Mouse (Mus musculus): ENCODE measurements around the gene Ltbr.

The Ltbr gene

DNA sequence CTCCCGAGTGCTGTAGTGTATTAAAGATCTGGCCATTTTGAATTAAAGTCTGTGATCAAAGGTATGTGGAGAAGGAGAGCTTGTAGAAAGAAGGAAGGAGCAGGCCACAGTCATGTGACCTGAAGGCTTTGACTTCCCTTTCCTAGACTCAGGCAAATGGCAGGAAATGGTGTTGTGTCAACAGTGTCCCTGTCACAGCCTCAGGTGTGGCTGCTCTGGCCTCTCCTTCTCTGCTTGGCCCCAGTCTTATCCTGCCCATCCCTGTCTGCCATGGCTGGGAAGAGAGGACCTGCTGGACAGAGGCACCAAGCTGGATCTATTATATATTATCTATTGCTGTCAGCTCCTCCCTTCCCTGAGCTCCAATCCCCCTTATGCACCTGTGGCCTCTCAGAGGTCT is 31.9 kb upstream of the Ltbr start:
- no peak for DNase-seq (ENCODE audit: low read depth, low spot score)

GRCm38 (mm10) chr6:125344866-125345265 is 31.2 kb upstream of the Ltbr start:
- no peak for DNase-seq (ENCODE audit: low read depth, low spot score)

- DNase-seq (ENCODE audit: low read depth, low spot score), result no peak
Measured at GRCm38 (mm10) chr6:125344084-125344483, 30.4 kb upstream of the Ltbr start.

- DNase-seq (ENCODE audit: low read depth, low spot score), result no peak
Measured at GRCm38 (mm10) chr6:125342198-125342597, 28.5 kb upstream of the Ltbr start.

GRCm38 (mm10) chr6:125340244-125340643 is 26.6 kb upstream of the Ltbr start:
- DNase-seq (ENCODE audit: low read depth, low spot score), result no peak

DNA sequence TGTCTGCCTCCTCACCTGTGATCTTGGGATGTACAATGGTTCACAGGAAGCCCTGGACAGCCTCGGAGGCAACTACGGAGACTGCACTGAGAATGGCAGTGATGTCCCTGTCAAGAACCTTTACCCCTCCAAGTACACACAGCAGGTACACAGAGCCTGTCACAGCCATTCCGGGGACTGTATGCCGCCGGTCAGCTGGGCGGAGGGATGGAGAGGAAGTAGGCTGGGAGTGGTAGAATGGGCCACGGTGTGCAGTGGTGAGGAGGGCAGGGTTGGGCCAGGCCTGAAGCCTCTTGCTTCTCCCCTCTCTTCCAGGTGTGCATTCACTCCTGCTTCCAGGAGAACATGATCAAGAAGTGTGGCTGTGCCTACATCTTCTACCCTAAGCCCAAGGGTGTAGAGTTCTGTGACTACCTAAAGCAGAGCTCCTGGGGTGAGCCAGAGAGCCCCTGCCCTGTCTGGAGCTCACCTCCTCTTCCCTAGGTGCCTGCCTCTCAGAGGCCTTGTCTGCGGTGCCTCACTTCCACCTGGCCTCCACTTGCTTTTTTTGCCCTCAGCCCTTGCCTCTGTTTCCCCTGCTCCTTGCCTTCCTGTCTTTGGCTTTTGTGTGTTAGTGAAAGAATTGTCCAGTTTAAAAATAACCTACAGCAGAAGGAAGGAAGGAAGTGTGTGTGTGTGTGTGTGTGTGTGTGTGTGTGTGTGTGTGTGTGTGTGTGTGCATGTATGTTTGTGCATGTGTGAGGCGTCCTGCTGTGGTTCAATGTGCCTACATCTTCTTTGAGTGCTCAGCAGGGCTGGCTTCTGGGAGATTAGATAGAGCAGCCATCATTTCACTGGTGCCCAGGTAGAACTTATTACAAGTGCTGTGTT is 25.3 kb upstream of the Ltbr start:
- no peak for DNase-seq (ENCODE audit: low read depth, low spot score)

DNA sequence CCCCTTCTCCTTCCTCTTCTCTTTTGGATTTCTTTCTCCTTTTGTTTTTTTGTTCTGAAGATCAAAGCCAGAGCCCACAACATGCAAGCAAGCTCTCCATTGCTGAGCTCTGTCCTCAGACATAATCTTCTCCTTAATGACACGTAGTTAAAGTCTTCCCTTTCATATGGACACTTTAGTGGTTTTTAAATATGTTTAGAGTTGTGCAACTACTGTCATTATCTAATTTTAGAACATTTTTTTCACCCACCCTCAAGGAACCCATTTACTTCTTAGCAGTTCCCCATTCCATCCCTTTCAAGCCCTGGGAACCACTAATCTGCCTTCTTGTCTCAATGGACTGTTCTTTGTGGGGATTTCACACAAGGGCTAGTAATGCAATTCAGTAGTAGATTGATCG is 20.7 kb upstream of the Ltbr start:
- no peak for DNase-seq (ENCODE audit: low read depth, low spot score)

DNA sequence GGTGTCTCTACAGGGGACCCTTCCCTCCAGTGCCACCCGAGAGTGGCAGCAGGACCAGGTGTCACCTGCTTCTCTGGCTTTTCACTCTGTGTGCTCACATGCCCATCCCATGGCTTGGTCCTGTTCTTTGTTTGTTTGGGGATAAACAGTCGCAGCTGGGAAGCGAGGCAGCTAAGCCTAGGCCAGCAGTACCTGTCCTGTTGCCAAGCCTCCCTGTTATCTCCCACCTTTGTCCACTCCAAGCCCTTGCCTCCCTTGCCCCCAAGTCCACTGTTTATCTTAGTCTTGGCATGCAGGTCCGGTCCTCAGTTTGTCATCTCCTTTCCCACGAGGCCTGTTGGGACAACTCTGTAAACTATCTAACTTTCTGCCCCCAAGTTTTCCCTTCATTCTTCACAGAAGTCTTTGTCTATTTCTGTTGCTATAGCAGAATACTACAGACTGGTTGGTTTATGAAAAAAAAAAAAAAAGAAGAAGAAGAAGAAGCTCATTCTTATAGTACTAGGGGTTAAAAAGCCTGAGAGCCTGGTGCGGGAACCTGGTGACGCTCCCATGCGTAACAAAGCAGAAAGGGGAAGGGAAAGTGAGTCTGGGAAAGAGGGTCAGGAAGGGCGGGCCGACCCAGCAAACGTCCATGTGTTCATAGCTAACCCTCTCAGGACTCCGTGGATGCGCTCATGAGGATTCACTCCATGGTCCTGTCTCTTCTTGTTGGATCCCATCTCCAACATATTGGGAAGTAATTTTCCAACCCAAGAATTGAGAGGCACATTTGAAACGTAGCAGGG is 19.6 kb upstream of the Ltbr start:
- DNase-seq (ENCODE audit: low read depth, low spot score), result no peak

GRCm38 (mm10) chr6:125330626-125331326 is 17.1 kb upstream of the Ltbr start:
- DNase-seq (ENCODE audit: low read depth, low spot score), result no peak

GRCm38 (mm10) chr6:125328243-125328642 is 14.6 kb upstream of the Ltbr start:
- DNase-seq (ENCODE audit: low read depth, low spot score), result no peak

- no peak for DNase-seq (ENCODE audit: low read depth, low spot score)
Measured at GRCm38 (mm10) chr6:125325337-125325736, 11.7 kb upstream of the Ltbr start.

- DNase-seq (ENCODE audit: low read depth, low spot score), result no peak
Measured at GRCm38 (mm10) chr6:125323547-125323946, 9.9 kb upstream of the Ltbr start.

DNA sequence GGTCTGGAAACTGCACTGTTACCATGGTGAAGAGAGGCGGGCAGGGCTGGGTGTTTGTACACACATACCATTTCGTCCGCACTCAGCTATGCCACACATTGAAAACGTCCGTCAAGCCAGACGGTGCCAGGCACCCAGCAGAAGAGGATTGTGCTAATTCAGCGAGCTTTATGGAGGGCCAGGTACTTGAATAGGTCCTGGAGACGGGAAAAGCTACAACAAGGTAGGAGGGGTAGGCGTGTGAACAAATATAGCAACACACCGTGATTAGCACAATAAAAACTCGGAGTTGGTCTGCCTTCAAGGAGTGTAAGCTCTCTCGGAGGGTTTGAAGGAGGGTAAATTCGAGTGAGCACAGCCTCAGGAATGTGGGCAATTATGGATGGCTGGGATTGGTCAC is 9.1 kb upstream of the Ltbr start:
- DNase-seq (ENCODE audit: low read depth, low spot score), result no peak

- DNase-seq (ENCODE audit: low read depth, low spot score), result no peak
Measured at GRCm38 (mm10) chr6:125321114-125321855, 7.6 kb upstream of the Ltbr start.

DNA sequence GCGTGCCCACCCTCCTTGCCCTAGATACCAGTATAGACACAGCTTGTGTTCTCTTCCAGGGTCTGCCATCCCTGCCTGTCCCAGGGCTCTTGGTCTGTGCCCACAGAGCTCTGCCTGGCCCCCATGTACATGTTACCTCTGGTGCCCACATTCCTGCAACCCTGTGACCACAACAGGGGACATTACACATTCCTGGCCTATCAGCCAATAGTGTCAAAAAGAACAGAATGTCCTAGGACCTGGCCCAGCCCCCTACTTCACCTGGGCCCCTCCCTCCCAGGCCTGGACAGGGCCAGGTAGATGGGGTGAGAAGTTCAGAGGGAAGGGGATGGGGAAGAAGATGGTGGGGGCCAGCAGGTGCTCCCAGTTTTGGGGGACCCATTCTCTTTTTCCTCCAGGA is 6.6 kb upstream of the Ltbr start, which contains the start of gene Scnn1a:
TSS of gene Scnn1a (plus strand) at position 337 of the 400 bp plus-strand sequence.
- no peak for DNase-seq (ENCODE audit: low read depth, low spot score)

DNA sequence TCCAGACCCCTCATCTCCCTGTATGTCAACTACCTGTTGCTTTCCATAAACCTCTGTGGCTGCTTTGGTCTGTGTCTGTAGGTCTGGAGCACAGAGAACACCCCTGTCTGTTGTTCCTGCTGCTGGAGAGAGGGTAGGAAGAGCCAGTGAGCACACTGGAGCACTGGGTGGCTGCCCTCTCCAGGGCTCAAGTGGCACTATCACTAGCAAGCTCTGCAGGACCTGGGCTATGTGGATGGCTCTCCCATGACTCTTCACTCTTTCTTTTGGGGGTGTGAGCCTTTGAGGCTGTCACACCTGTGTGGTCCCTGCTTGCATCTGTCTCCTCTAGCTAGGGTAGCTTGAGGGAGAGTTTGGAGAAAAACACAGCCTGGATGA is 6.2 kb upstream of the Ltbr start:
- DNase-seq (ENCODE audit: low read depth, low spot score), result no peak

DNA sequence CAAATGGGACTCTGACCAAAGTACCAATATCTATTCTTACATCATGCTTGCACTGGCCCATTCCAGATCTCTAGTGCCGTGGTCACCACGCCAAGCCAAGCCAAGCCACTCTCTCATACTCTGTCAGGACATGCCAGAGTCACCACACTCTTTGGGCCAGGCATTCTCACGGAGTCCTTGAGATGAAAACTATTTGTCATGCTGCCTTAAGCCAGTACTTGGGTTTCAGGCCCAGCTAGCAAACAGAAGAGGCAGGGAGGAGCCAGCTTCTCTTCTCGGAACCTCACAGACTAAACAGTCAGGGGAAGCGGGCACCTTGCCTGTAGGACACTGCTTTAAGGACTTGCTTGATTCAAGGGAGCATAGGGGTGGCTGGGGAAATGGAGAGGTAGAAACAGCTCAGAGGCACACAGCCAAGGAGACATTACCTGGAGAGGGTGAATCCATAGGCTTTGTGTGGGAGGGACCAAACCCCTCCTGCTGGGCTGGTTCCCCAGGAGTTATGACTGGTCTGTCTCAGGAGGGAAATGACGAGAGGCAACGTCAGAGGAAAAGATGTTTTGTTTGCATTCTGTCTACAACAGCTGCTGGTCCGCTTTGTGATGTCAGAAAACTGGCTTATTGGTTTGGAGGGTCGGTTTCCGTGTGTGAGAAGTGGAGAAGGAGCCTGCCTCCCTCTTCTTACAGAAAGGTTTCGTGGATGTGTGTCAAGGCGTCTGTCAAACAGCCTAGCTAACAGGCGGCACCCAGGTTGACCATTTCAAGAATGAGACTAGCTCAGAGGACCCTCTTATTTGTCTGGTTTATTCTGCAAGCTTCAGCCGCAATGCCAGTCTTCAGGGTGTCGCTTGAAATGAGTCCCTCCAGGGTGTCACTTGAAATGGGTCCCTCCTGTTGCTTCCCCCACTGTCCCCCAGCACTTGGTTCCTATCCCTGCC is 5.6 kb upstream of the Ltbr start:
- DNase-seq (ENCODE audit: low read depth, low spot score), result no peak

GRCm38 (mm10) chr6:125317077-125317476 is 3.4 kb upstream of the Ltbr start:
- no peak for DNase-seq (ENCODE audit: low read depth, low spot score)

DNA sequence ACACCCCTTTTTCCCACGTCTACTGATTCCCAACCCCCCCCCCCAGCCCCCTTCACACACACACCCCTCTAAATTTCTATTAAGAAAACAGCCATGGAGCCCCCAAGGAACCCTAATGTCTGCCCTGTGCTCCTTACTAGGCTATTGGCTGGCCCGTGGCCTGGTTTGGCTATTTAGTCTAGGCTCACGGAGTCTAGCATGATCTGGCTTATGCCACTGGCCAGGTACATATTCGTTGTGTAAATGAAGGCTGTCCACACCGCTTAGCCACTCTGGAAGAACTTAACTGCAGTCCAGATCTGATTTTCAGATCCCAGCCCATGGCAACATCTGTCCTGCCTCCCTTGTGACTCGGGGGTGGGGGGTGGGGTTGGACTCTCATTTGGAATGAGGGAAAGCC is 1.1 kb upstream of the Ltbr start:
- no peak for DNase-seq (ENCODE audit: low read depth, low spot score)

DNA sequence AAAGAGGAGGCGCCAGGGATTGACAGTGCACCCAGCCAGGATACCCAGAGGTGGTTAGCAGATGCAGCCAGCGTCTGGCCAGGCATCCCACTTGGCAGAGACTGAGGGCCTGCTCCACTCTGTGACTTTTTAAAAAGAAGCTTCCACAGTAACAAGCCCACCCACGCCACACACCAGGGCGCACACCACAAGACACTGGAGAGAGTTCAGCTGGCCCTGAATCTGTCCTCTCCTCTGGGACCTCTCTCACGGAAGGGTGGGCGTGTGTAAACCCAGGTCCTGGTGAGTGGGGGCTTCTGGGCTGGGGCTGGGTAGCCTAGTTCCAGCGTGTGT is 512 bp upstream of the Ltbr start:
- no peak for DNase-seq (ENCODE audit: low read depth, low spot score)

Data from c-Kit-negative CD71-positive TER-119-positive erythroid progenitor cells, embryonic 14.5 days (primary cell).